Mouse (Mus musculus): ENCODE measurements around the gene Phldb1. TPM values are rescaled to one million over a fixed set of nuclear protein-coding genes. Genes with fewer than 3 reads are reported as not detected.

Phldb1 gene
- polyA plus RNA-seq, 1 experiment = 62.2 TPM

DNA sequence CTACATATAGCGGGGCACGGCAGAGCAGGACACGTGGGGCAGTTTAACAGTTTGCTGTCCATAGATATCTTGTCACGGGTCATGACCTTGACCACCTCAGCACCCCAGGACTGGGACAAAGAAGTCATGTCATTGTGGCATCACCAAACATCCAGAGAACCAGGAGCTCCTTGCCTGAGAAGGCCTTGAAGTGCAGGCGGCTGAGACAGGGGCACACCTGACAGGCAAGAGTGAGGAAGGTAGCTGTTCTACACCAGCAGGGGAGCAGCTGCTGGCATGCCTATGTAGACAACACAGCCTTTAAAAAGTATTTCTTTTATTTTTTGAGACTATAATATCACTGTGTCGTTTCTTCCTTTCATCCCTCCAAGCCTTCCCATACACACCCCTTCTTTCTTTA, 88.6 kb downstream of the Phldb1 start:
- TF ChIP-seq POLR2A (IDR thresholded peaks at IDR 0.05; ENCODE audit: insufficient read length, low read depth) (no peak), MYOG (IDR thresholded peaks at IDR 0.05; ENCODE audit: control insufficient read depth in 1 of 3, insufficient read depth in 1 of 3, insufficient read length in 2 of 3, low read depth in 2 of 3) (no peak), MAX (IDR thresholded peaks at IDR 0.05; ENCODE audit: low read depth) (no peak), POLR2AphosphoS2 (IDR thresholded peaks at IDR 0.05; ENCODE audit: insufficient read length, low read depth) (no peak), TCF3 (IDR thresholded peaks at IDR 0.05; ENCODE audit: insufficient read length, low read depth) (no peak), E2F4 (IDR thresholded peaks at IDR 0.05; ENCODE audit: insufficient read depth) (no peak), TCF12 (IDR thresholded peaks at IDR 0.05; ENCODE audit: insufficient read depth, poor library complexity, severe bottlenecking) (no peak), REST (IDR thresholded peaks at IDR 0.05; ENCODE audit: insufficient read depth, insufficient read length) (no peak), MYOD1 (IDR thresholded peaks at IDR 0.05; ENCODE audit: control insufficient read depth in 1 of 3, insufficient read length in 2 of 3, low read depth in 2 of 3) (no peak), USF1 (IDR thresholded peaks at IDR 0.05; ENCODE audit: low read depth) (no peak), CEBPB (IDR thresholded peaks at IDR 0.05; ENCODE audit: insufficient read depth, poor library complexity, severe bottlenecking) (no peak), SRF (IDR thresholded peaks at IDR 0.05; ENCODE audit: control insufficient read depth, insufficient read length, low read depth) (no peak)
- H3K36me3 ChIP-seq (ENCODE audit: control insufficient read depth, insufficient read depth) = no peaks in the 10 kb centered on the region
- no peak overlapping the region for H3K4me2 ChIP-seq (ENCODE audit: low read depth)

GRCm38 (mm10) chr9:44645924-44646323, 89.1 kb downstream of the Phldb1 start:
- no peak overlapping the region for H3K4me2 ChIP-seq (ENCODE audit: low read depth)
- no peaks in the 10 kb centered on the region for H3K79me2 ChIP-seq (ENCODE audit: control insufficient read depth, insufficient read depth)
- TF ChIP-seq CEBPB (IDR thresholded peaks at IDR 0.05; ENCODE audit: insufficient read depth, poor library complexity, severe bottlenecking) (no peak), REST (IDR thresholded peaks at IDR 0.05; ENCODE audit: insufficient read depth, insufficient read length) (no peak)

More for the DNA sequence above, 88.6 kb downstream of the Phldb1 start:
- H3K4me3 ChIP-seq = no peak overlapping the region
- H3ac ChIP-seq (ENCODE audit: control insufficient read depth, insufficient read length) = no peak overlapping the region
- H3K27me3 ChIP-seq (ENCODE audit: control insufficient read depth, insufficient read depth, insufficient read length) = peaks cover 7% of the 10 kb centered on the region
- H3K79me2 ChIP-seq (ENCODE audit: control insufficient read depth, insufficient read depth) = no peaks in the 10 kb centered on the region

DNA sequence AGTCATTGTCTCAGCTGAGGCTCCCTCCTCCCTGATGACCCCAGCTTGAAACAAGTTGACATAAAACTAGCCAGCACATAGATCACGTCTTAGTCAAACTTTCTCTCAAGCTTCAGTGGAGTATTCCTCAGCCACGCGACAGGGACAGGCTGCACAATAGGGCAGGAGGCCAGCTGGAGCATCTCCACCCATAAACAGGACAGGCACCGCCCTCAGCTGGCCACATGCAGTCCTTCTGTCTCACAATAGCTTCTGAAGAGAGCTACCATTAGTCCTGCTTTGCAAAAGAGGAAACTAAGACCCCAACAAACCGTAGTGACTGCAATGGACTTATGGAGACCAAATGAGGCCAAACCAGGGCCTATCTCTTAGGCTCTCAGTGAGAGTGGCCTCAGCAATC, 89.5 kb downstream of the Phldb1 start:
- H3K4me2 ChIP-seq (ENCODE audit: low read depth) = no peak overlapping the region
- no peak for TF ChIP-seq E2F4 (IDR thresholded peaks at IDR 0.05; ENCODE audit: insufficient read depth)
- TF ChIP-seq MAX (IDR thresholded peaks at IDR 0.05; ENCODE audit: low read depth) = no peak
- no peak for TF ChIP-seq POLR2AphosphoS2 (IDR thresholded peaks at IDR 0.05; ENCODE audit: insufficient read length, low read depth)
- TF ChIP-seq REST (IDR thresholded peaks at IDR 0.05; ENCODE audit: insufficient read depth, insufficient read length) = no peak
- TF ChIP-seq TCF3 (IDR thresholded peaks at IDR 0.05; ENCODE audit: insufficient read length, low read depth) = no peak
- TF ChIP-seq TCF12 (IDR thresholded peaks at IDR 0.05; ENCODE audit: insufficient read depth, poor library complexity, severe bottlenecking) = no peak
- TF ChIP-seq SRF (IDR thresholded peaks at IDR 0.05; ENCODE audit: control insufficient read depth, insufficient read length, low read depth) = no peak
- TF ChIP-seq MYOG (IDR thresholded peaks at IDR 0.05; ENCODE audit: control insufficient read depth in 1 of 3, insufficient read depth in 1 of 3, insufficient read length in 2 of 3, low read depth in 2 of 3) = no peak
- no peak for TF ChIP-seq MYOD1 (IDR thresholded peaks at IDR 0.05; ENCODE audit: control insufficient read depth in 1 of 3, insufficient read length in 2 of 3, low read depth in 2 of 3)
- TF ChIP-seq CEBPB (IDR thresholded peaks at IDR 0.05; ENCODE audit: insufficient read depth, poor library complexity, severe bottlenecking) = no peak
- TF ChIP-seq USF1 (IDR thresholded peaks at IDR 0.05; ENCODE audit: low read depth) = no peak
- no peak for TF ChIP-seq POLR2A (IDR thresholded peaks at IDR 0.05; ENCODE audit: insufficient read length, low read depth)
- H3K36me3 ChIP-seq (ENCODE audit: control insufficient read depth, insufficient read depth) = peaks cover 2% of the 10 kb centered on the region
- H3K79me2 ChIP-seq (ENCODE audit: control insufficient read depth, insufficient read depth) = no peaks in the 10 kb centered on the region
- H3K4me3 ChIP-seq = no peak overlapping the region
- H3K27me3 ChIP-seq (ENCODE audit: control insufficient read depth, insufficient read depth, insufficient read length) = no peaks in the 10 kb centered on the region
- H3ac ChIP-seq (ENCODE audit: control insufficient read depth, insufficient read length) = no peak overlapping the region

More at GRCm38 (mm10) chr9:44645924-44646323, 89.1 kb downstream of the Phldb1 start:
- Histone ChIP-seq H3K27me3 (ENCODE audit: control insufficient read depth, insufficient read depth, insufficient read length) (peaks cover 3% of the 10 kb centered on the region), H3K4me3 (no peak overlapping the region), H3ac (ENCODE audit: control insufficient read depth, insufficient read length) (no peak overlapping the region), H3K36me3 (ENCODE audit: control insufficient read depth, insufficient read depth) (no peaks in the 10 kb centered on the region)

- H3K4me3 ChIP-seq = no peak overlapping the region
- no peak for TF ChIP-seq E2F4 (IDR thresholded peaks at IDR 0.05; ENCODE audit: insufficient read depth)
- no peak for TF ChIP-seq POLR2AphosphoS2 (IDR thresholded peaks at IDR 0.05; ENCODE audit: insufficient read length, low read depth)
- no peak for TF ChIP-seq REST (IDR thresholded peaks at IDR 0.05; ENCODE audit: insufficient read depth, insufficient read length)
- no peak for TF ChIP-seq USF1 (IDR thresholded peaks at IDR 0.05; ENCODE audit: low read depth)
- no peak for TF ChIP-seq CEBPB (IDR thresholded peaks at IDR 0.05; ENCODE audit: insufficient read depth, poor library complexity, severe bottlenecking)
- H3K36me3 ChIP-seq (ENCODE audit: control insufficient read depth, insufficient read depth) = peaks cover 4% of the 10 kb centered on the region
- H3K79me2 ChIP-seq (ENCODE audit: control insufficient read depth, insufficient read depth) = no peaks in the 10 kb centered on the region
- no peak overlapping the region for H3K4me2 ChIP-seq (ENCODE audit: low read depth)
- H3K27me3 ChIP-seq (ENCODE audit: control insufficient read depth, insufficient read depth, insufficient read length) = no peaks in the 10 kb centered on the region
- no peak overlapping the region for H3ac ChIP-seq (ENCODE audit: control insufficient read depth, insufficient read length)
These were observed 90.8 kb downstream of the Phldb1 start for GRCm38 (mm10) chr9:44644186-44644585.

- H3K27me3 ChIP-seq (ENCODE audit: control insufficient read depth, insufficient read depth, insufficient read length) = no peaks in the 10 kb centered on the region
These were observed 91.9 kb downstream of the Phldb1 start for GRCm38 (mm10) chr9:44643103-44643502.

More at GRCm38 (mm10) chr9:44643103-44643502, 91.9 kb downstream of the Phldb1 start:
- H3K79me2 ChIP-seq (ENCODE audit: control insufficient read depth, insufficient read depth) = no peaks in the 10 kb centered on the region
- H3K4me2 ChIP-seq (ENCODE audit: low read depth) = no peak overlapping the region
- H3K4me3 ChIP-seq = no peak overlapping the region
- H3K36me3 ChIP-seq (ENCODE audit: control insufficient read depth, insufficient read depth) = peaks cover 4% of the 10 kb centered on the region
- no peak for TF ChIP-seq POLR2A (IDR thresholded peaks at IDR 0.05; ENCODE audit: insufficient read length, low read depth)
- H3ac ChIP-seq (ENCODE audit: control insufficient read depth, insufficient read length) = no peak overlapping the region

Data from myocyte (in vitro differentiated cells).